Mouse (Mus musculus) G1E (cell line): ENCODE data around the gene Best2.

ENCODE experiments used
- CTCF ChIP-seq: IDR thresholded peaks from 2 replicates; pipeline ENCODE4 v1.5.1; 2012; ENCODE audit warnings: low read depth, low read length, inconsistent platforms, mixed read lengths
- GATA2 ChIP-seq: IDR thresholded peaks from 2 replicates; pipeline ENCODE4 v1.6.1; 2012; ENCODE audit warnings: low read depth, low read length, inconsistent platforms, borderline replicate concordance

GRCm38 (mm10) chr8:84987388-84987787 is 26.9 kb downstream of the Best2 start:
- TF ChIP-seq CTCF = no peak
- TF ChIP-seq GATA2 = no peak
